Mouse (Mus musculus) Patski (cell line): ENCODE results near the gene Akap1. TPM values are rescaled to one million over a fixed set of nuclear protein-coding genes. Genes with fewer than 3 reads are reported as not detected.

Experiments
- ATAC-seq: fragments of 100-300 bp; one replicate; pipeline ENCODE4 v1.8.0; 2021
- CTCF ChIA-PET: fragments of 350-600 bp; sonication (Branson Sonifier 250); formaldehyde crosslinking; loops from one replicate; lab custom pipeline; 2022; ENCODE audit warnings: inconsistent platforms; lab: Charles Lee
- POLR2A ChIA-PET: fragments of 350-600 bp; sonication (Branson Sonifier 250); formaldehyde crosslinking; loops from one replicate; lab custom pipeline; 2022; ENCODE audit warnings: antibody characterized with exemption, inconsistent platforms; lab: Charles Lee
- DNase-seq: peaks from one replicate; pipeline ENCODE4 v3.0.0-alpha.2; 2011; ENCODE audit warnings: low read depth, low spot score
- H3K27me3 ChIP-seq: fragments of 371-371 bp; one replicate; pipeline ENCODE4 v1.5.1; 2021
- CTCF ChIP-seq: fragments of 100-300 bp; IDR thresholded peaks from one replicate; pipeline ENCODE4 v1.5.1; 2021
- in situ Hi-C: fragments of 300-500 bp; cut with MboI; formaldehyde crosslinking; loops from 3 replicates; pipeline ENCODE4 v1.11.1; 2018; ENCODE audit warnings: low pct_unique_long_range_greater_than_20kb, mixed read lengths
- polyA plus RNA-seq: library from polyadenylated mRNA; unstranded; gene quantifications from one replicate; pipeline ENCODE4 v1.2.3, GENCODE M21; 2021

Akap1 gene
- polyA plus RNA-seq, 1 experiment from 2014 or later, result 43.3 TPM

- CTCF ChIA-PET, result no interaction called here
- TF ChIP-seq CTCF, result no peak
- peaks cover 5% of the 10 kb centered on the region for H3K27me3 ChIP-seq
- in situ Hi-C loops, result no loop called here
- ATAC-seq (no peak), DNase-seq (no peak)
- POLR2A ChIA-PET, result no interaction called here
These were observed 61.0 kb downstream of the Akap1 start for GRCm38 (mm10) chr11:88803231-88804010.

- in situ Hi-C loops, result no loop called here
- DNase-seq, result no peak
- TF ChIP-seq CTCF, result no peak
- POLR2A ChIA-PET, result no interaction called here
- no peaks in the 10 kb centered on the region for H3K27me3 ChIP-seq
- no peak for ATAC-seq
- CTCF ChIA-PET, result no interaction called here
These were observed 68.2 kb downstream of the Akap1 start for GRCm38 (mm10) chr11:88796207-88796606.

- H3K27me3 ChIP-seq, result peaks cover 3% of the 10 kb centered on the region
- no peak for DNase-seq
- POLR2A ChIA-PET, result no interaction called here
- in situ Hi-C loops, result no loop called here
- CTCF ChIA-PET, result no interaction called here
- TF ChIP-seq CTCF, result no peak
- ATAC-seq, result no peak
These were observed 74.5 kb downstream of the Akap1 start for GRCm38 (mm10) chr11:88789893-88790292.

- ChIA-PET POLR2A (interaction anchor here (0.6 kb wide), 1 partner anchor 70 kb away, joined by 4 read pairs; no protein-coding TSS in a partner anchor), CTCF (no interaction called here)
- peaks cover 3% of the 10 kb centered on the region for H3K27me3 ChIP-seq
- DNase-seq, result no peak
- TF ChIP-seq CTCF, result no peak
- in situ Hi-C loops, result no loop called here
- ATAC-seq, result no peak
These were observed 77.6 kb downstream of the Akap1 start for GRCm38 (mm10) chr11:88786816-88787215.

- ChIA-PET CTCF (no interaction called here), POLR2A (no interaction called here)
- no peaks in the 10 kb centered on the region for H3K27me3 ChIP-seq
- no peak for ATAC-seq
- in situ Hi-C loops, result no loop called here
- DNase-seq, result no peak
- no peak for TF ChIP-seq CTCF
These were observed 80.9 kb downstream of the Akap1 start for GRCm38 (mm10) chr11:88783525-88783924.

- no peak for ATAC-seq
- no peak for TF ChIP-seq CTCF
- no peak for DNase-seq
- H3K27me3 ChIP-seq, result no peaks in the 10 kb centered on the region
- POLR2A ChIA-PET, result no interaction called here
- in situ Hi-C loops, result no loop called here
- CTCF ChIA-PET, result no interaction called here
These were observed 81.9 kb downstream of the Akap1 start for GRCm38 (mm10) chr11:88782531-88782930.

Other genes with a start within 250 kb of the Akap1 start
- gene Msi2, start 146.1 kb downstream of the Akap1 start, polyA plus RNA-seq, result 72.3 TPM
- 202 TPM for gene Scpep1, start 90.9 kb upstream of the Akap1 start, polyA plus RNA-seq
- gene Elobl, start 102.3 kb upstream of the Akap1 start, polyA plus RNA-seq, result 1.4 TPM
- gene Coil, start 105.7 kb upstream of the Akap1 start, polyA plus RNA-seq, result 9.7 TPM
- gene Trim25, start 134.8 kb upstream of the Akap1 start, polyA plus RNA-seq, result 12.9 TPM
- 7.1 TPM for gene Dgke, start 202.3 kb upstream of the Akap1 start, polyA plus RNA-seq
- gene Gm525, start 209.3 kb upstream of the Akap1 start, polyA plus RNA-seq, result not detected